Mouse (Mus musculus): Measurements from ENCODE around the gene Fgfr2. TPM values are rescaled to one million over a fixed set of nuclear protein-coding genes. Genes with fewer than 3 reads are reported as not detected.

Gene Fgfr2
- total RNA-seq, 2 experiments from 2014 or later: 56.7 to 61.5 TPM

DNA sequence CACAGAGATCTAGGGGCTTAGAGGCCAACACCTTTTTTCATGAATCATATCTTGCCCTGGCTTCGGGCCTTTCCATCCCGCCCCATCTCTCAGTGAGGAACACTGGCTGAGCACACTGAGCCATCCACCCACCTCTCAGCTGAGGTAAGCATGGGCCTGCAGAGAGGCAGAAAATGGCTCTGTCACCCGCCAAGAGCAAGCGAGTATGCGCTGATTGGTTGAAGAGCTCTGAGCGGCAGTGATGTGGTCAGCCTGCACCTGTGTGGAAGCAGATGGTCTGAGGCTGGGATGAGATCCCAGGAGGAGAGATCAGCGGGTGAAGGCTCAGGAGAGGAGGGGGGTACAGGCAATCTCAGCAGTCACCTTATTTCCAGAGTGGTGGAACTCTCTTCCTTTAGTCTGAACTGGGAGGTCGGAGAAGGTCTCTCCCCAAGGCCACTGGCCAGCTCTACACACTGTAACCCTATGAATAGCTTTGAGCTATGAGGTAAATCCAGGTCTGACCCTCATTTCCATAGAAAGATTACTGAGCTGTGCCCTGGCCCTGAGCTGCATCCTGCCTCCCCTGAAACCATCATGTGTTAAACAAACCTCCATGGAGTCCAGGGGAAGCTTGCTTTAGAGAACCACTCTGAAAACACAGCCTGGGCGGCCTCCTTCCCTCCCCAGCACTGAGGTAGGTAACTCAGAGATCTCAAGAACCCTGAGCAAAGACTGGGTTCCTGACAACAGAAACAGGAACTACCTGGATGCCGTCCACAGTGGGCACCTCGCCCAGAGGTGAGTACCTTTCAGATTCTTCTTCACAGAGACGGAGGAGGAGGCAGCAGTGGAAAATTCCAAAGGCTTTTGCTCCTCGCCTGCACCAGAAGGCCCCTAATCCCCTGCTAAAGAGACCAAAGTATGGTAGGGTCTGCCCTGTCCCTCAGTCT is 316.0 kb downstream of the Fgfr2 start:
- DNase-seq (ENCODE audit: low spot score in 2 of 2): peak in 1 of 2 experiments; percentile 47

DNA sequence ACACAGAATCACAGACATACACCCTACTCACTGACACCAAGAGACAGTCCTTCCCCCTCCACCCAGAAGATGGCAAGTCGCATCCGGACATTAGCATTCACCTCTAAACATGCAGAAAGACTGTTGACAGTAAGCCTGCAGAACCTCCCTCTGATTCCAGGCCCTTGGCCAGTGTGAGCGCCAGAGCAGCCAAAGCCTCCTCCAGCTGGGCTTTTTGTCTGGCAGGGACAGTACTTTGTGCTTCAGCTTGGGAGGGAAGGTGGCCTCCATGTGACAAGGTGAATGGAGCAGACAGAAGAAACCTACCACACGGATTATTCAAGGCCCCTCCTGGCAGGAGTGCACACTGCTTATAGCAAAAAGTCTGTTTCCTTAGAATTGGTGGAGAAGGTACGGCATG is 316.9 kb downstream of the Fgfr2 start:
- DNase-seq (ENCODE audit: low spot score in 2 of 2): no peak

DNA sequence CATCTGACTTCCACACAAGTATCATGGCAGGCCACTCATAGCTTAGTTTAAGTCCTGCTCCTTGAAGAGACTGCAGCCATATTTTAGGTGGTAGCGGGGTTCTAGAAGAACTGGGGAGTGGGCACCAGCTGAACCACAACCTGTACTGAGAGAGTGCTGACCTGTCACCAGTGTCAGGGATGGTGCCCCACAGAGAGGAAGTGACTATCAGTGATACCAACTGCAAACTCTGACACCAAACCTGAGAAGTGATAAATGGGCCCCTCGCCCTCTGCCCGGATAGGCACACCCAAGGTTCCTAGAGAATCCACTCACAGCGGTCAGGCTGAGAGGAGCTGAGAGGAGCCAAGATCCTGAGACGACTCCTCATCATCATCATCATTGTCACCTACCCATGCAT is 318.2 kb downstream of the Fgfr2 start:
- DNase-seq (ENCODE audit: low spot score in 2 of 2): no peak

DNA sequence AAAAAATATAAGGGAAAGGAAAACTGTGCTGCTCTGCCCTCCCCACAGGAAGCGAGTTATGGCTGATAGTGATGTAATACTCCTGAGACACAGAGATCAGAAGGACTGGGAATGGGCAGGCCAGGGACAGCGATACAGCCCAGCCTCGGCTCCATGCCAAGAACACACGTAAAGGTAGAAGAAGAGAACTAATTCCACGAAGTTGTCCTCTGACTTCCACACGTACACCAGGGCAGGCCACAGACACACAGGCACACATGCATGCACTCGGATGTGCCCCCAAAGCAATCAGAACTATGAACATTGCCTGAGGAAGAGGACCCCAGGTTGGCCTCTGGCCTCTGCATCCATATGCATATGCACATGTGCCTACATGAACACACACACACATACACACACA is 318.7 kb downstream of the Fgfr2 start:
- no peak for DNase-seq (ENCODE audit: low spot score in 2 of 2)

DNA sequence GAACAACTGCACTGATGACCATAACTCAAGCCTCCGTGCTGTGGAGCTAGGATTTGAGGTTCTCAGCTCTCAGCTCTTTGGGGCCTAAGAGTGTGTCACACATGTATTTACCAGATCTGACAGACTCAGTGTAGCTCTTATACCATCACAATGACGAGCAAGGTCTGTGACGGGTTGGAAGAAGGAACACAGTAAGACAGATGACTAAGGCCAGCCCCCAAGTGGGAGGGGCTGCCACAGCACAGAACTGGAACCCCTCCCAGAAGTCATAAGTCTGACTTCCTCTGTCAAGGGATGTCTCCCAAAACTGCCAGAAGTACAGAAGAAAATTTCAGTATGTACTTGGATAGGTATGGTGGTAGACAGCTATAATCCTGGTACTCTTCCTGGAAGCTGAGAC is 319.2 kb downstream of the Fgfr2 start:
- DNase-seq (ENCODE audit: low spot score in 2 of 2): no peak

DNA sequence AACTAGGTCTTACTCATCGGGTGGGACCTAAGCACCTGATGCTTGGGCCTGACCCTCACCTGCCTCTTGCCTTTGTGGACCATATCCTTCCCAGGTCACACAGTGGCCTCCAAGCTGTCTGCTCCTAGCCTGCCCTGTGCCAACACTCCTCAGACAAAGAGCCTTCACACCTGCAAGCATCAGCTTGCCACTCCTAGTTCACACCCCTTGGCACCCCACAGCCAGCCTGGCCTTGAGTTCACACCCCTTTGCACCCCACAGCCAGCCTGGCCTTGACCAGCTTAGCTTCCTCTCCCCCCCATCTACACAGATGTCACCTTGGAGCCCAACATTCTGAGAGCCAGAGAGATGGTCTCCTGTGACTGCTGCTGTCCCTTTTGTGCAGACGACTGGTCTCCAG is 319.8 kb downstream of the Fgfr2 start:
- DNase-seq (ENCODE audit: low spot score in 2 of 2): no peak

DNA sequence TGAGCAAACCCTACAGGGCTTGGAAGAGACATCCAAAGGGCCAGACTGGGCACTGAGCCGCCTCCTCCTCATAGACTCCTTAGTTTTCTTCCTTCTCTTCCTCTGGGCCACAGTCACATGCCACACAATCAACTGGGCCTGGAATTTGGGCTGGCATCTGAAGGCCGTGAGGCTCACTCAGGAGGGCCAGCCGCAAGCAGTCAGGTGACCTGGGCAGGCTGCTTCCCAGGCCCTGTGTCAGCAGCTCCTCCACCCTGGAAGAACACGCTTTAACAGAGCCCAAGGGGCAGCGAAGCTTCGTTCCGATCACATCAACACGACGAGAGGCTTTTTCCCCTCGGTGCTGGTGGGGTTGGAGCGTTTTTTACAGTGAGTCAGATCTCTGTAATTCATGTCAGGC is 320.5 kb downstream of the Fgfr2 start:
- no peak for DNase-seq (ENCODE audit: low spot score in 2 of 2)

DNA sequence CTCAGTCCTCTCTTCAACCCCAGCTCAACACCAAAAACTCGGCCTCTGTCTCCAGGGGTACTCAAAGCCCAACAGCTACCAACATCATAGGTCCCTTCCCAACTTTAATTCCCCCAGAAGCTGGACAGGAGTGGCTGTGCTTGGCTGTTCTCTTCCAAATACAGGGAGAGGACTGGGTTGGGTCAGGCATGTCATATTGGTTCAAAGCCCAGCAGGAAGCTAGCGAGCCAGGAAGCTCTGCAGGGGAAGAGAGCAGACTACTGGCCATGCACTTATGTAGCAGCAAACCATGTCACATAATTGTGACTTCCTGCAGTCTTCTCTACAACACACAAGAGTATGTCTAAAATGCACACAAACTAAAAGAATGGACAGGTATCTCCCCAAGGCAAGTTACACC is 321.1 kb downstream of the Fgfr2 start:
- DNase-seq (ENCODE audit: low spot score in 2 of 2): no peak

DNA sequence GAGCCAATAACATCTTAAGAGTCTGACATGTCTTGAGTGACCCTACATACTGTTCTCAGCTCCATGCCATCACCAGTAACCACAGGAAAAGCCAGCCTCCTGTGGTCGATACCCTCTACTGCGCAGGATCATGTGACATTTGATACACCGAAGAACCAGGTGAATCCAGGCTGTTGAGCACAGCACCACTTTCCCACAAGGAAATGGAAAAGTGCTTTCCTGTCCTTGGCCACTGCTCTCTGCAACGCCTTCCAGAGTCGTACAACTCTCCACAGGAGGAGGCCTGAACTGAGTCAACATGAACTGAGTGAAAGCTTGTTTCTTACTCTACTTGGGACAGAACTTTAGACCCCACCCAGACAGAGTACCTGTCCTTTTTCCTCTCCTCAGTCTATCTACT is 321.6 kb downstream of the Fgfr2 start:
- DNase-seq (ENCODE audit: low spot score in 2 of 2): no peak

DNA sequence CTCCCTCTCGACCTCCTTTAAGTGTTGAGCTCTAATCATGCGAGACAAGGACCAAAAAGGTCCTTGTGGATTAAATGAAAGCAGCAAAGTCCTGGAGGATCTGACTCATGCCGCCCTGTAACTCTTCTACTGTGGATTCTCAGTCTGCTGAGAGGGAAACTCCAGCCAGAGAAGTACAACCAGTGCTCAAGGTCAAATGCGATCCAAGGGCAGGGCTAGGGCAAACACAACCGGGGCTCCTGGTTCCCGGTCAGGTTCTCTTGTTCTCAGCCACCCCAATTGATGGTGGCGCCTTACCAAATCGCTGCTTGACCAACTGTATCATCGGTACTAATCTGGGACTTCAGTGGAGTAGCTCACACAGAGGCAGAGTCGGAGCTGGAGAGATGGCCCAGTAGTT is 322.3 kb downstream of the Fgfr2 start:
- no peak for DNase-seq (ENCODE audit: low spot score in 2 of 2)

DNA sequence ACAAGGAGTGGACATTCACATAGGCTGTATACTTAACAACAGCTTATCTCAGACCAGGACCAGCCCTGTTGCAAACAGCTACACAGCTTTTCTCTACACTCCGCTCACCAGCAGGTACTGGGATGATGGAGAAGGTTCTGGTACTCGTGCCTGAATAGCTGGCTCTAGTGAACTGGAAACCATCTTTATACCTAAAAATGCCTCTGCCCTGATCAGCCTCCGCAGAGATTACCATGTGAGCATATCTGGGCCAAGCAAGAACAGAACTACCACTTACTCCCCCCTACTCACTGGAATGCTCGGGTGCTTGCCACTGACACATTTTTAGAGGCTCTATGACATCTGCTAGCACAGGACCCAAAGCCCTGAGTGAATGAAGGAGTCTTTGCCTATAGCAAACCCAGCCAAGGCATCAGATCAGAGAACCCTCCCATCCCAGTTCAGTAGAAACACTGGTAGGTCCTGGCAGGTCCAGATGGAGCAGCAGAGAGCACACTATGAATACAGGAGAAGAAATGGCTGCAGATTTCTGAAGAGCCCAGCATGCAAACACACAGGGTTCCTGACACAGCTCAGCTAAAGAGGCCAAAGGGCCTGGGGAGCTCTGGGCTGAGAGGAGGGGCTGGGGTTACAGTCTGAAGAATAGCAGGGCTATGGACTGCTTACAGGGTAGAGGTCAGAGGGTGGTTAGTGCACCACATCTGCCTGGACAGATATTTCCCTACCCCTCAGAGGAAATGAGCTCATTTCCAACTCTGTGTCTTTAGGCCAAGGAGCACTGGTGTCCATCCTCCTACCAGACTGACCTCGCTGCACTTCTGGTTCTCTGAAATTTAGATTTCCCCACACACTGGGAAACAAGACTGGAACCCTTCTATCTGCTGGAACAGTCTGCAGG is 323.8 kb downstream of the Fgfr2 start:
- no peak for DNase-seq (ENCODE audit: low spot score in 2 of 2)

DNA sequence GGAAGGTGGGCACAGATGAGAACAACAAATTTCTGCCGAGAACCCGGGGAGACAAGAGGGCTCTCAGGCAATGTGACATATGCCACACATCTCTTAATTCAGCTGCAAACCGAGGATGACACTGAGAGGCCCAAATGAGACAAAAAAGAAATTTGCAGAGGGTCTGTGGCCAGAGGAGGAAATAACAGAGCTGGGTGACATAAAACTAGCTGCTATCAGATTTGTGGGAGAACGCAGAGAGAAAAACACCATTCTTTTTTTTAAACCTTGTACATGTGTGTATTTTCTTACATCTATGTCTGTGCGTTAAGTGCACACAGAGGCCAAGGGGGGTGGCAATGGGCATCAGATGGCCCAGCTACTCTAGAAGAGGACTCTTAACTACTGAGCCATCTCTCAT is 328.0 kb downstream of the Fgfr2 start:
- no peak for DNase-seq (ENCODE audit: low spot score in 2 of 2)

DNA sequence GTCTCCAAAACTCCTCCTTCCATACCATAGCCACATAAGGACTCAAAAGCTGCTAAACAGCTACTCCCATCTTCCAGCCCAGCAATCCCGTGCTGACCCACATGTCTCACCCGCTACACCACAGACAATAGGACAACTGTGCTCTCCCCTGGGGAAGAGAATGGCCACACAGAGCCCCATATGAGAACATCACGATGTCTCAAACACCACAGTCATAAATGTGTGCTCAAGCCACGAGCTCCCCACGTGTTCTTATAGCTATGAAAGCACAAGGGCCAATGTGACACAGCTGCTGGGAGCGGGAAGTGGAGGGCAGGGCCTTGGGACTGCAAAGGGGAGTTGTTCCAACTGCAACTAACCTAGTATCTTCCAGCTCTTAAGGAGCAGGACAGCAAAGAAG is 329.7 kb downstream of the Fgfr2 start:
- DNase-seq (ENCODE audit: low spot score in 2 of 2): peak in 1 of 2 experiments; percentile 63

DNA sequence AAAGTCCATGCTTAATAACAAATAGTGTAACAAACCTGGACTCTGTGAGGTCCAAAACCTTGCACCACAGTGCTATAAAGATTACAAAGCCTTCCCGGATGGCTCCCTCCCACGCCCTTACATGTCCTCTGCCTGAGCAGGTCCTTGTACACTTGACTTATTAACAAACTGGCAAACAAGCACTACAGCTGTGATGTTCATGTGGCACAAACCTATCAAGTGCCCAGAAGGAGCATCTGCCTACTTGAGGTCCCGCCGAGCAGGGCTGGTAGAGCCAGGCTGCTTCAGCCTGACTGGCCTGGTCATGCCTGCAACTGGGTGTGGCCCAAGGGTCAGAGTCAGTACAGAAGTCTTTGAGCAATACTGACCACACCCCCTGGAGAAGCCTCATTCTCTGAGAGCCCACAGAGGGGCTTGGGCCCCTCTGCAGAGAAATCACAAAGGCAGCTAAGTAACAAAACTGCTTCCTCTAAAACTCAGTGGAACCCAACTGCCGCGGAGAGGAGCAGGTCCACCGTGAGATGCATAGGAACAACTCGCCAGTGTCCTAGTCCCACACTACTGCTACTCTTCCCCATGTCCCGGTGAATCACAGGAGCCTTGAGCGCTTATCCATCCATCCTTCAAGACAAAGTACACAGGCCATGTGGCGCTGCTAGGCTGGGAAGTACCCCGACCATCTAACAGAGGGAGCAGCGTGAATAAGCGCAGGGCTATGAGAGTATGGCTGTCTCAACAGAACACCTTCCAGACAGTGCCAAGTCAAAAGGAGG is 332.5 kb downstream of the Fgfr2 start:
- no peak for DNase-seq (ENCODE audit: low spot score in 2 of 2)

DNA sequence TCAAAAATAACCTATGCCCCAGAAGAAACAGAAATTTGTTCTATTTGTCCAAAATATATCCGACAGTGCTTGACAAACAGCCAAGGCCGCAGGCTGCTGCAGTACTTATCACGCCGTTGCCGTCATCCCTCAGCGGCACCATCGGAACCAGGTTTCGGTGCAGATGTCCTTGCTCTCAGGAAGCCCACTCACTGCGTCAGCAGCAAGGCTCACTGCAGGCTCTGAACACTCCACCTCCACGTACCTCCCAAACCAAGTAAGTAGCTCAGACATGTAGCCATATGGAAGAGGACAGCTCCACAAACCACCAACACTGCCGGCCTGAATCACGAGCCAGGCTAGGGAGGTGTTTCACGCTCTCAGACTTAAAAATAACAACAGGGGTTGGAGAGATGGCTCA is 334.3 kb downstream of the Fgfr2 start:
- peak; percentile 65 to 85 for DNase-seq (ENCODE audit: low spot score in 2 of 2)

DNA sequence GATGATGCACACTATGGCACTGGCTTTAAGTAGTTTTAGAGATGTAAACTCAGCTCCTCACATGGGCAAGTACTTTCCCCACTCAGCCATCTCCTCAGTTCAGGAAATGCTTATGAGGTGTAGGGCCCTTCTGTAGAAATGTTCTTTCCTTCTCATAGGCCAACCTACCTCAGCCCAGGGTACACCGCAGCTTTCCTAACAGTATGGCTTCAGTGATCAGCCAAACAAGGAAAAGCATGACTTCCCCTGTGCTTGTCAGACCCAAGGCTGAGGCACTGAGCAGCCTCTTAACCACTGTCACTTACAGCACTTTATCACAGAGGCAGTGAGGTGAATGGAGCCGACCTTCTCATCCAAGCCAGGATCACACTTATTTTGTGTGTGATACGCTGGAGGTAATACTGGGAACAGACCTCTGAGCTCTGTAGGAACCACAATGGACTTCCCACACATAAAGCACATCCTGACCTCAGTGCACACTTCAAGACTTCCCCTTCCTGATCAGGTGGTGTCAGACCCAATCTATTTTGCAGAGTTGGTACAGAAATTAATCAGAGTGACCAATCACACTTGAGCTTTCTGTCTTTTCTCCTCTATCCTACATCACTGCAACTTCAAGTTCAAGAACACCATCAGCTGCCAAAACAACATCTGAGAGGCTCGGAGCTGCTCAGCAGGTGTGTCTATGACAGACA is 335.5 kb downstream of the Fgfr2 start:
- DNase-seq (ENCODE audit: low spot score in 2 of 2): no peak

DNA sequence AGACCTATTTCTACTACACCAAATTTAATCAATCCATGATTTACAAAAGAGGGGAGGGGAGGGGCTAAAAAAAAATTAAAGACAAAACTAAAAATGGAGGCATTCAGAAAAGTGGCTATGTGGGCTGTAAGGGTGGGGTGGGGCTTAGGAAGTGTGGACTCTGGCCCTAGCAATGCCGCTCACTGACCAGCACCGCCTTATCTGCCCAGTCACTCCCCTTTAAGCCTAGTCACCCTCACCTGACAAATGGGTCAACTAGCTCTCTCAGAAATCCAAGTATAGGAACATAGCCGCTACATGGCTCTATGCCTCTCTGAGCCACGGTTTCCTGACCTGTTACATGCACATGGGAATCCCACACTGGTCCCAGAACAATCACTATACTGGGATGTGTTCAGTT is 336.1 kb downstream of the Fgfr2 start:
- DNase-seq (ENCODE audit: low spot score in 2 of 2): no peak

DNA sequence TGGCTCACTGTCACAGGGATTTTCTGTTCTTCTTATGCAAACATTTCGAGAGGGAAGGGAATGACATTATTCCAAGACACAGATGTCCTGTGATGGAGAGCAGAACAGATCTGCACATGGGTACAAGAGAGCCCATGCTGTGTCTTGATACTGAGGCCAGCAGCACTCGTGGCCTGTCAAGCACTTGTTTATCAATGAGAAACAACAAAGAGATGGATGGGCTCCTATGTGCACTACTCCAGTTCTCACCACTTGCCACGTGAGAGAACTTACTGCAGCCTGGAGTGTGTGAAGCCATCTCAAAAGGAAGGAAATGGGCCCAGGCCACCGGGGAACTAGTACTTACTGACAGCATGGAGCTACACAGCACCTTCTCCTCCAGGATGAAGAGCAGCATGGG is 336.6 kb downstream of the Fgfr2 start:
- DNase-seq (ENCODE audit: low spot score in 2 of 2): no peak

DNA sequence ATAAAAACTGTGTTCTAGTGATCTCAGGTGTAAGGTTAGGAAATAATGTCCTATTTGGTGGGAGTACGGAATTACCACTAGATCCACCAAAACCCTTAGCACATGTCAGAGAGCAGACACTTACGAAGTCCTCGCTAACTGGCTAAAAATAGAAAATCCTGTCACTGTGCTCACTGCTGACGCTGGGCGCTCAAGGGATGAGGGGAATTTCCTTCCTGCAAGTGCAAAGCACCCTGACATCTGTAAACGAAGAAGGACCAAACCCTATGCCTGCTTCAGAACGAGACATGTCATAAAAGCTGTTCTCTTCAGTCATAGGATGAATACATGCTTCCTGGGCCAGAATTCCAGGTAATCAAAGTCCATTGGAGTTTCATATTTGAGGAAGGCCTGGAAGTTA is 337.1 kb downstream of the Fgfr2 start:
- no peak for DNase-seq (ENCODE audit: low spot score in 2 of 2)

DNA sequence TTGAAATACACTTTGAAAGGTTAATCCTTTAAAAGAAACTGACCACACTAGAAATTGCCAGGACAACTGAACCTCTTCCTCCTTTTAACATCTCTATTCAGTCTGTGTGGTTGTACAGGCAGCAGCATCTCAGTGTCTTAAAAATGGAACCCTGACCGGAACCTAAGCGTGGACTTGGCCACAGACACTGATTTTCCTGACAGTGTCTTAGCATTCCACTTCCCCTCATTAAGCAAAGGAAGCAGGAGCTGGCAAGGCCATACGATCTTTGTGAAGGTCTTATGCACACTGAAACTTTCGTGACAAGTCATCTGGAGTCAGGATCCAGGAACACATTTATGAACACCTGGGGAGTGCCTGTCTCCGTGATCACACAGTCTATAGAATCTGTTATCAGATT is 339.0 kb downstream of the Fgfr2 start:
- DNase-seq (ENCODE audit: low spot score in 2 of 2): no peak

DNA sequence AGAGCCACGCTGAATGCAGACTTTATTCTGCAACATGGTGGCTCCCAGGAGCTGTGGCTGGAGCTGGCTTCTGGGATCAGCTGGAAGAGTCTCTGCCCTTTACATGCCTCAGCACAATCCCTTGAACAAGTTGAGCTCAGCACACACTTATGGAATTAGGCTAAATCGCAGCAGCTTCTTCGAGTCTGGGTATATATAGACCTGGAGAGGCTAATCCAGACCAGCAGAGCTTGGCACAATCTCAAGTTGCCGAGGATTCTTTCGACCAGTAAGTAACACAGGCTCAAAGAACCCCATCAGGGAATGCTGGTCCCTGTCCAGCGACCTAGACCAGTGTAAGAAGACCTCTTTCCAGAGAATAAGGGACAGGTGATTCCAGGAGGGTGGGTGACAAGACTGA is 341.3 kb downstream of the Fgfr2 start:
- no peak for DNase-seq (ENCODE audit: low spot score in 2 of 2)

Measured in layer of hippocampus, adult 18-20 months (tissue).